ENCODE assay signal across 31 mouse cellular contexts in the genomic region with DNA sequence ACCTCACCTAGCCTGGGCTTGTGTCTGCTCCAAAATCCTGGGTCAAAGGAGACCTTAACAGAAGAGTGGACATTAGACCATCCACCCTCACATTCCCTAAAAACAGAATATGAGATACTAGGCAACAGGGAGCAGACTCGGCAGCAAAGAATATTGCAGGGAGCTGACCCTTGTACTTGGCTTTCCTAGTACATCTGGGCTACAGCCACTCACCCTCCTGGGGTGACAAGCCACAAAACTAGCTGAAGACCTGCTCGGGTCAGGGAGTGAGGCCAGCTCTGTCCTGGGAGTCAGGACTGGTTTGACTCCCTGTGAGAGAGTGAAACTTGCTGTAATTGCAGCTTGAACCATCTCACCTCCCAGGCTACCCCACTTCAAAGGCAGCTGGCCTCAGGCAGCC. TPM values are rescaled to one million over a fixed set of nuclear protein-coding genes. Genes with fewer than 3 reads are reported as not detected.
DNase-seq lines count a peak whose midpoint lies in the region; ATAC-seq and TF ChIP-seq lines count a peak whose summit lies in the region.
"Had no signal": no experiment of that assay in that cellular context is flagged by ENCODE, and none has a peak within 500 bp of the region (broad histone marks: within the 10 kb centered on the region; RNA-seq: fewer than 3 reads in every experiment).

No protein-coding gene starts in this region.

- H3K9ac ChIP-seq in forebrain, embryonic 15.5 days (replicated peaks), result no peak overlapping the region
- no peak overlapping the region for H3K9ac ChIP-seq in lung, embryonic 14.5 days
- no peak overlapping the region for H3K9ac ChIP-seq in embryonic facial prominence, embryonic 15.5 days
- H3K9ac ChIP-seq: embryonic facial prominence, embryonic 13.5 days; heart, embryonic 12.5 days; hindbrain, embryonic 15.5 days had no signal

- peak overlapping the region; percentile 80; the same call in 1 of the 2 replicates for H3K27ac ChIP-seq in forebrain, embryonic 10.5 days
- H3K27ac ChIP-seq in forebrain, embryonic 15.5 days (replicated peaks), result no peak overlapping the region
- H3K27ac ChIP-seq in lung, embryonic 14.5 days (ENCODE audit: low read depth), result peak overlapping the region; percentile 87; the same call in 1 of the 2 replicates
- peak overlapping the region; percentile 34; the same call in 1 of the 2 replicates for H3K27ac ChIP-seq in embryonic facial prominence, embryonic 15.5 days (replicated peaks)
- H3K27ac ChIP-seq: heart, adult 2 months; hindbrain, embryonic 15.5 days had no signal

- no peaks in the 10 kb centered on the region for H3K36me3 ChIP-seq in forebrain, embryonic 10.5 days (replicated peaks)
- no peaks in the 10 kb centered on the region for H3K36me3 ChIP-seq in forebrain, embryonic 15.5 days
- H3K36me3 ChIP-seq in lung, embryonic 14.5 days (ENCODE audit: insufficient read depth), result no peaks in the 10 kb centered on the region
- H3K36me3 ChIP-seq in embryonic facial prominence, embryonic 15.5 days, result no peaks in the 10 kb centered on the region
- H3K36me3 ChIP-seq: embryonic facial prominence, embryonic 13.5 days; G1E; heart, embryonic 12.5 days; hindbrain, embryonic 15.5 days had no signal

- no peaks in the 10 kb centered on the region for H3K9me3 ChIP-seq in forebrain, embryonic 10.5 days
- H3K9me3 ChIP-seq in forebrain, embryonic 15.5 days, result no peaks in the 10 kb centered on the region
- no peaks in the 10 kb centered on the region for H3K9me3 ChIP-seq in lung, embryonic 14.5 days (ENCODE audit: low read depth, low read length)
- H3K9me3 ChIP-seq in embryonic facial prominence, embryonic 15.5 days (replicated peaks), result no peaks in the 10 kb centered on the region
- H3K9me3 ChIP-seq: embryonic facial prominence, embryonic 13.5 days; G1E; heart, embryonic 12.5 days; hindbrain, embryonic 15.5 days had no signal

- H3K4me3 ChIP-seq in forebrain, embryonic 10.5 days, result no peak overlapping the region
- no peak overlapping the region for H3K4me3 ChIP-seq in forebrain, embryonic 15.5 days
- no peak overlapping the region for H3K4me3 ChIP-seq in lung, embryonic 14.5 days (ENCODE audit: low read depth, low read length)
- no peak overlapping the region for H3K4me3 ChIP-seq in embryonic facial prominence, embryonic 15.5 days (replicated peaks)
- H3K4me3 ChIP-seq: embryonic facial prominence, embryonic 13.5 days; erythroblast, embryonic 14.5 days; heart, adult 2 months; heart, embryonic 12.5 days; hindbrain, embryonic 15.5 days had no signal

- no peak for DNase-seq in forebrain, embryonic 10.5 days (ENCODE audit: extremely low spot score, low spot score)
- DNase-seq in lung, embryonic 14.5 days, result no peak
- DNase-seq in lung, postnatal 25 days (ENCODE audit: low spot score), result no peak
- no peak for DNase-seq in embryo, embryonic 10 days (ENCODE audit: low spot score)
- DNase-seq: adrenal gland, postnatal 10 days; B cell, adult 2 months; cerebellum, adult 11 months; cerebellum, adult 8-10 months; cerebellum, postnatal 14 days; gastrocnemius, postnatal 10 days; heart, adult 2 months had no signal

- no peak for TF ChIP-seq CTCF in lung, embryonic 14.5 days (IDR thresholded peaks at IDR 0.05; ENCODE audit: low read depth)

- no peak overlapping the region for H3K4me2 ChIP-seq in forebrain, embryonic 15.5 days (replicated peaks)
- no peak overlapping the region for H3K4me2 ChIP-seq in lung, embryonic 14.5 days
- no peak overlapping the region for H3K4me2 ChIP-seq in embryonic facial prominence, embryonic 15.5 days (replicated peaks)
- H3K4me2 ChIP-seq: embryonic facial prominence, embryonic 13.5 days; heart, embryonic 12.5 days; hindbrain, embryonic 15.5 days had no signal

- 76% methylated on average over 2 of the region's 2 CpGs for WGBS in forebrain, embryonic 10.5 days
- 78% methylated on average over 2 of the region's 2 CpGs for WGBS in forebrain, embryonic 15.5 days
- 34% methylated on average over 2 of the region's 2 CpGs for WGBS in lung, embryonic 14.5 days
- WGBS in embryonic facial prominence, embryonic 15.5 days, result 46% methylated on average over 2 of the region's 2 CpGs

- peaks cover 72% of the 10 kb centered on the region for H3K4me1 ChIP-seq in forebrain, embryonic 10.5 days
- peaks cover 36% of the 10 kb centered on the region for H3K4me1 ChIP-seq in forebrain, embryonic 15.5 days
- H3K4me1 ChIP-seq in lung, embryonic 14.5 days (ENCODE audit: insufficient read depth), result peaks cover 6% of the 10 kb centered on the region
- peaks cover 27% of the 10 kb centered on the region for H3K4me1 ChIP-seq in embryonic facial prominence, embryonic 15.5 days

- H3K27me3 ChIP-seq in forebrain, embryonic 10.5 days (ENCODE audit: poor library complexity, severe bottlenecking), result peaks cover 24% of the 10 kb centered on the region; the same call in 1 of the 2 replicates
- H3K27me3 ChIP-seq in forebrain, embryonic 15.5 days, result no peaks in the 10 kb centered on the region
- H3K27me3 ChIP-seq in lung, embryonic 14.5 days (ENCODE audit: insufficient read depth, low read length), result no peaks in the 10 kb centered on the region
- no peaks in the 10 kb centered on the region for H3K27me3 ChIP-seq in embryonic facial prominence, embryonic 15.5 days
- H3K27me3 ChIP-seq: embryonic facial prominence, embryonic 13.5 days; heart, embryonic 12.5 days; hindbrain, embryonic 15.5 days had no signal

- no peak for ATAC-seq in forebrain, embryonic 15.5 days (replicated peaks)
- ATAC-seq in lung, embryonic 14.5 days (ENCODE audit: insufficient read depth), result no peak
- no peak for ATAC-seq in embryonic facial prominence, embryonic 15.5 days (ENCODE audit: insufficient number of reproducible peaks, low FRiP score, low TSS enrichment, low read depth)
- ATAC-seq in erythroblast, adult 5-6 weeks (replicated peaks; ENCODE audit: low FRiP score, poor library complexity, severe bottlenecking), result no peak
- ATAC-seq: CD4-positive, CD25-positive, alpha-beta regulatory T cell, adult 4 months; forebrain, embryonic 16.5 days; inflammation-experienced regulatory T-cells, adult 6 months had no signal

RNA-seq across cellular contexts. Expression of gene Notch1, which starts 23.1 kb away (rescaled TPM):
- 25.4 and 26.7 TPM in 2 replicates for polyA plus RNA-seq in forebrain, embryonic 10.5 days (2016; fragmentation: Nextera tagmentation; extraction: Ambion mirVana)
- polyA plus RNA-seq in forebrain, embryonic 15.5 days (2015; fragmentation: Nextera tagmentation; extraction: Ambion mirVana), result 22.6 and 26.1 TPM in 2 replicates
- polyA plus RNA-seq in lung, embryonic 14.5 days (2014; fragmentation: Nextera tagmentation; extraction: Ambion mirVana), result 37.7 and 44.0 TPM in 2 replicates
- polyA plus RNA-seq in embryonic facial prominence, embryonic 15.5 days (2015; fragmentation: Nextera tagmentation; extraction: Ambion mirVana), result 26.0 and 30.3 TPM in 2 replicates
- total RNA-seq in erythroblast, adult 5-6 weeks (2015; ENCODE audit: low replicate concordance), result 7.3 and 10.0 TPM in 2 replicates
- total RNA-seq in erythroblast, adult 5-6 weeks (2017; ENCODE audit: low replicate concordance), result 3.3 and 4.6 TPM in 2 replicates

RNA-seq across cellular contexts. Expression of gene Egfl7, which starts 40.3 kb away (rescaled TPM):
- 89.9 and 96.4 TPM in 2 replicates for polyA plus RNA-seq in forebrain, embryonic 10.5 days (2016; fragmentation: Nextera tagmentation; extraction: Ambion mirVana)
- 46.4 and 56.9 TPM in 2 replicates for polyA plus RNA-seq in forebrain, embryonic 15.5 days (2015; fragmentation: Nextera tagmentation; extraction: Ambion mirVana)
- polyA plus RNA-seq in lung, embryonic 14.5 days (2014; fragmentation: Nextera tagmentation; extraction: Ambion mirVana), result 269 and 311 TPM in 2 replicates
- polyA plus RNA-seq in embryonic facial prominence, embryonic 15.5 days (2015; fragmentation: Nextera tagmentation; extraction: Ambion mirVana), result 111 and 125 TPM in 2 replicates
- 7.5 TPM in 1 of 2 replicates, not detected in the other for total RNA-seq in erythroblast, adult 5-6 weeks (2015; ENCODE audit: low replicate concordance)
- total RNA-seq in erythroblast, adult 5-6 weeks (2017; ENCODE audit: low replicate concordance), result 4.9 and 8.2 TPM in 2 replicates
- polyA plus RNA-seq: CD4-positive, CD25-positive, alpha-beta regulatory T cell, adult 4 months had no signal

RNA-seq across cellular contexts. Expression of gene Gm20532, which starts 46.9 kb away (rescaled TPM):
- not detected in 2 replicates for polyA plus RNA-seq in forebrain, embryonic 10.5 days (2016; fragmentation: Nextera tagmentation; extraction: Ambion mirVana)
- polyA plus RNA-seq in forebrain, embryonic 15.5 days (2015; fragmentation: Nextera tagmentation; extraction: Ambion mirVana), result not detected in 2 replicates
- polyA plus RNA-seq in lung, embryonic 14.5 days (2014; fragmentation: Nextera tagmentation; extraction: Ambion mirVana), result not detected in 2 replicates
- not detected in 2 replicates for polyA plus RNA-seq in embryonic facial prominence, embryonic 15.5 days (2015; fragmentation: Nextera tagmentation; extraction: Ambion mirVana)
- total RNA-seq in erythroblast, adult 5-6 weeks (2015; ENCODE audit: low replicate concordance), result not detected in 2 replicates
- not detected in 2 replicates for total RNA-seq in erythroblast, adult 5-6 weeks (2017; ENCODE audit: low replicate concordance)
- total RNA-seq: adrenal gland, postnatal 10 days; adrenal gland, postnatal 4 days; common myeloid progenitor, adult 5-6 weeks; G1E; gastrocnemius, postnatal 4 days; heart, adult 2 months; heart, postnatal 25 days had no signal
- polyA plus RNA-seq: brain, embryonic 14.5 days; CD4-positive, CD25-positive, alpha-beta regulatory T cell, adult 4 months; embryonic facial prominence, embryonic 13.5 days; erythroblast, embryonic 14.5 days; forebrain, embryonic 11.5 days; forebrain, embryonic 16.5 days; frontal cortex, adult 2 months; G1E; heart, adult 2 months; heart, embryonic 16.5 days; hindbrain, embryonic 11.5 days; hindbrain, embryonic 15.5 days; inflammation-experienced regulatory T-cells, adult 6 months had no signal
